Mouse (Mus musculus): ENCODE data around the gene Taf8. TPM values are rescaled to one million over a fixed set of nuclear protein-coding genes. Genes with fewer than 3 reads are reported as not detected.

The Taf8 gene
- total and polyA plus RNA-seq, 3 experiments = 15.2 to 25.7 TPM; not detected in 1

DNA sequence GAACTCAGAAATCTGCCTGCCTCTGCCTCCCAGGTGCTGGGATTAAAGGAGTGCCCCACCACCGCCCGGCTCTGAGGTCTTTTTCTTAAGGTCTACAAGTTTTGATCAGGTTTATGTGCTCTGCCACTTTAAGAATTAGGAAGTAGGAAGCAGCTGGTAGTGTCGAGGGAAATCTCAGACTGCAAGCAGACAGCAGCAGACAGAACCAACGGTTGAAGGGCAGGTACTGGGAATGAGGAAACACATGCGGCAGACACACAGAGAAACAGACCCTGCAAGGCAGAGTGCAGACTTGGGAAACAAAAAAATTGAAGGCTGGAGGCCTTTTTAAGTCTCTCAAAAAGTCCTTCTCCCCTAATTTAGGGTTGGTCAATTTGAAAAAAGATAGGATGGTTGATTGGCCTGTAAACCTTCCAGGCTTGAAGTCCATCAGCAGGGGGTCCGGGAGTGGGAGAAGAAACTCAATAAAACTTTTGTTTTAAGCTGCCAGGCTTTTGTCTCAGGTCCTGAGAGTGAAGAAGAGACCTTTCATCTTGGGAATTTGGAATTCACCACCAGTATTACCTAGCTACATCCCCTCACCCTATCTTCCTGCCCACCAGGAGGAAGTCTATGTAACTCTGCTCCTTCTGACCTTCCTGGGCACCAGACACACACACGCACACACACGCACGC lies 7.1 kb upstream of the Taf8 start (continued):
- TF ChIP-seq NRF1 (IDR thresholded peaks at IDR 0.05; ENCODE audit: insufficient read depth, low read depth, low read length, poor library complexity, severe bottlenecking) (no peak), MAZ (IDR thresholded peaks at IDR 0.05; ENCODE audit: low read depth, low read length) (no peak)

DNA sequence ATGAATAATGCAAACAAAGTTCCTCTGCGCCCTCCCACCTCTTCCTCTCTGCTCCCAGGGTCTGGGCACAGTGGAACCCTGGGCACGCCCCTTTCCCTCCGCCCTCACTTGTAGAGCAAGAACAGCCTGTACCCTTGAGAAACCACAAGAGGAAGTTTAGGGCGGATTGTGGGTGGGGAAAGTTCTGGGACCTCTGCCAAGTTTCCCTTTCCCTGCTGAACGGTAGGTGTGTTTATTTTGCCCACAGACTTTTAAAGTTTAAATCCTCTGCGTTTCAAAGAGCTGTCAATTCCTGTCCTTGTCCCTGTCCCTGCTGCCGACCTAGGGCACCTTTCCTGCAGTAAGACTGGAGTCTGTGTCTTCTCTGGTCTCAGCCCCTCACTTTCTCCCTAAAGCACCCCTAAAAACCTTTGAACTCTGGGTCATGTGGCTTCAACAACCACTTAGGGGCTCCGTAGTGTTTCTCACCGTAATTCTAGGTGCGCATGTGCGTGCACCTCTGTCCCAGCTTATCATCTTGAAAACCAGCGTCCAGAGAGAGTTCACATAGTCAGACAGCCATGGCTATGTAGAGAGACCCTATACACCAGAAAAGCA lies 6.0 kb upstream of the Taf8 start:
- peaks cover 8 to 50% of the 10 kb centered on the region in 2 experiments; a peak in 3 of 4 replicates for H3K4me1 ChIP-seq (ENCODE audit: control insufficient read depth in 1 of 2, insufficient read depth in 2 of 2, low read length in 2 of 2)
- peak overlapping the region; percentile 99 for H3K27ac ChIP-seq (ENCODE audit: control insufficient read depth, low read depth, low read length)
- H3K36me3 ChIP-seq (ENCODE audit: control insufficient read depth in 1 of 2, insufficient read depth in 2 of 2, low read length in 2 of 2) = peaks cover 0 to 21% of the 10 kb centered on the region in 2 experiments; a peak in 2 of 4 replicates
- H3K9ac ChIP-seq (ENCODE audit: control insufficient read depth, low read depth, low read length, poor library complexity, severe bottlenecking) = peak overlapping the region; percentile 74
- no peaks in the 10 kb centered on the region for H3K9me3 ChIP-seq (replicated peaks; ENCODE audit: insufficient read depth, low read length)
- no peaks in the 10 kb centered on the region; the same call in 1 of the 2 replicates for H3K79me2 ChIP-seq (ENCODE audit: control insufficient read depth, insufficient read depth, low read length, poor library complexity)
- peak; percentile 99 for DNase-seq (ENCODE audit: low read depth, low spot score)
- H3K4me3 ChIP-seq (ENCODE audit: control insufficient read depth in 1 of 2, insufficient read depth in 1 of 2, low read depth in 2 of 2, low read length in 2 of 2) = peak overlapping the region; percentile 58 to 69
- H3K27me3 ChIP-seq (ENCODE audit: control insufficient read depth in 1 of 2, insufficient read depth in 2 of 2, low read length in 2 of 2) = no peaks in the 10 kb centered on the region
- TF ChIP-seq POLR2AphosphoS5 (IDR thresholded peaks at IDR 0.05; ENCODE audit: borderline replicate concordance, low read depth, low read length) (no peak), GABPA (IDR thresholded peaks at IDR 0.05; ENCODE audit: low read depth, low read length) (no peak), ETS1 (IDR thresholded peaks at IDR 0.05; ENCODE audit: low read depth, low read length) (peak; percentile 96), MAFK (IDR thresholded peaks at IDR 0.05; ENCODE audit: borderline replicate concordance, low read depth, low read length) (no peak), RAD21 (IDR thresholded peaks at IDR 0.05; ENCODE audit: low read depth, low read length) (no peak), MYC (IDR thresholded peaks at IDR 0.05; ENCODE audit: low read depth, low read length) (peak; percentile 42; the same call in 1 of the 2 replicates), POLR2AphosphoS2 (IDR thresholded peaks at IDR 0.05; ENCODE audit: low read length) (no peak), CHD1 (IDR thresholded peaks at IDR 0.05; ENCODE audit: low read depth, low read length) (no peak), USF1 (IDR thresholded peaks at IDR 0.05; ENCODE audit: low read depth, low read length) (peak; percentile 93), BHLHE40 (IDR thresholded peaks at IDR 0.05; ENCODE audit: borderline replicate concordance, low read depth, low read length) (no peak), MYB (IDR thresholded peaks at IDR 0.05; ENCODE audit: low read depth, low read length) (no peak), NELFE (IDR thresholded peaks at IDR 0.05; ENCODE audit: low read depth, low read length) (no peak; the same call in 1 of the 2 replicates), TCF12 (IDR thresholded peaks at IDR 0.05; ENCODE audit: low read depth, low read length) (peak; percentile 10; the same call in 1 of the 2 replicates), CTCF (IDR thresholded peaks at IDR 0.05 in 2 of 3, conservative IDR thresholded peaks at IDR 0.05 in 1 of 3; ENCODE audit: control insufficient read depth in 1 of 3, insufficient read depth in 1 of 3, low read depth in 2 of 3, low read length in 3 of 3, poor library complexity in 1 of 3, severe bottlenecking in 1 of 3) (no peak), NRF1 (IDR thresholded peaks at IDR 0.05; ENCODE audit: insufficient read depth, low read depth, low read length, poor library complexity, severe bottlenecking) (peak; percentile 90), TBP (IDR thresholded peaks at IDR 0.05; ENCODE audit: low read depth, low read length) (peak; percentile 71), GATA1 (IDR thresholded peaks at IDR 0.05; ENCODE audit: low read depth, low read length) (0 out of 2 replicates have a peak, but pooled peaks have one; percentile 31), TAL1 (IDR thresholded peaks at IDR 0.05; ENCODE audit: low read length) (no peak), SIN3A (IDR thresholded peaks at IDR 0.05; ENCODE audit: low read length) (peak; percentile 98), E2F4 (IDR thresholded peaks at IDR 0.05; ENCODE audit: borderline replicate concordance, low read depth, low read length) (no peak), ZNF384 (IDR thresholded peaks at IDR 0.05; ENCODE audit: low read depth, low read length) (no peak), USF2 (IDR thresholded peaks at IDR 0.05; ENCODE audit: borderline replicate concordance in 1 of 2, insufficient read depth in 1 of 2, low read depth in 1 of 2, low read length in 2 of 2) (peak in 1 of 2 experiments; percentile 61; a peak in 2 of 4 replicates), MXI1 (IDR thresholded peaks at IDR 0.05; ENCODE audit: low read depth, low read length) (peak; percentile 93), JUND (IDR thresholded peaks at IDR 0.05; ENCODE audit: low read depth, low read length) (no peak), SMC3 (IDR thresholded peaks at IDR 0.05; ENCODE audit: low read depth, low read length) (no peak), HCFC1 (IDR thresholded peaks at IDR 0.05; ENCODE audit: low read depth, low read length) (peak; percentile 70), MEF2A (IDR thresholded peaks at IDR 0.05; ENCODE audit: extremely low read depth, insufficient replicate concordance, low read depth, low read length, poor library complexity, severe bottlenecking) (no peak), ELF1 (IDR thresholded peaks at IDR 0.05; ENCODE audit: low read depth, low read length) (peak; percentile 7; the same call in 1 of the 2 replicates), ZMIZ1 (IDR thresholded peaks at IDR 0.05; ENCODE audit: low read depth, low read length) (no peak), CHD2 (IDR thresholded peaks at IDR 0.05; ENCODE audit: low read length) (no peak), ZC3H11A (IDR thresholded peaks at IDR 0.05; ENCODE audit: low read depth, low read length) (no peak)
